Mouse (Mus musculus) testis, adult 2 months (tissue): ENCODE measurements at regions not wholly inside any gene's neighbourhood (a gene's known extent, or its start where the extent isn't known, plus 50 kb on each side); places are given as distances from the start of the nearest gene placed in this dataset.

ENCODE experiments used
- CTCF ChIP-seq: fragments of 200-500 bp; IDR thresholded peaks from 2 replicates; pipeline ENCODE4 v1.5.1; 2012; ENCODE audit warnings: low read depth, mild to moderate bottlenecking, inconsistent platforms, low read length, moderate library complexity; ENCODE audit not compliant: control insufficient read depth, insufficient read depth, insufficient replicate concordance
- POLR2A ChIP-seq: fragments of 200-500 bp; IDR thresholded peaks from 2 replicates; pipeline ENCODE4 v1.6.1; 2012; ENCODE audit warnings: low read depth, mild to moderate bottlenecking, inconsistent platforms, low read length, moderate library complexity; ENCODE audit not compliant: control insufficient read depth

DNA sequence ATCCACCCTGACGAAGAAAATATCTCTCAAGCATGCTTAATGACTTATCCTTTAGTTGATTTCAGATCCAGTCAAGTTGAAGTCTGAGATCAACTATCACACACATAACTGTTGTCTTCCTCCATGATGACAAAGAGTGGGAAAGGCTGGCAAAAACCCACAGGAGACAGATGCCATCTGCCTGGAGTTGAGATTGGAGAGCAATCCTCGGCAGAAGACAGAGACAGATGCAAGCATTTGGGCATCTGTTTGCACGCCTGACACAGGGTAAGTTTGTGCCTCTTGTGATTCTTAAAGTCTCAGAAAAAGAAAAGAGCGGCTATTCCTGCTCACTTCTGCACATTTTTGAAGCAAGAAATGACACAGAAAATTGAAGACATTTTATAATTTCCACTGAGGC lies 715.7 kb upstream of the Tmem132c start:
- no peak for TF ChIP-seq POLR2A
- no peak for TF ChIP-seq CTCF
